Mouse (Mus musculus) intestine, embryonic 15.5 days (tissue): ENCODE measurements around the gene Zfp820. TPM values are rescaled to one million over a fixed set of nuclear protein-coding genes. Genes with fewer than 3 reads are reported as not detected.
"Not testable (repeated sequence)": the region's sequence is repeated elsewhere in the genome, so short reads cannot be mapped to it uniquely, and the experiment has no call there.

Experiments used
- ATAC-seq: fragments of 200-750 bp; cut with Nextera tagmentation; 2 replicates; pipeline ENCODE4 v1.8.0; 2017; ENCODE audit warnings: moderate TSS enrichment, moderate library complexity
- H3K27ac ChIP-seq: fragments of 300-500 bp; sonication (generic); 2 replicates; pipeline ENCODE4 v1.5.1; 2015; ENCODE audit warnings: mild to moderate bottlenecking, inconsistent platforms
- H3K27me3 ChIP-seq: fragments of 300-500 bp; sonication (generic); replicated peaks from 2 replicates; pipeline ENCODE4 v1.6.1; 2015; ENCODE audit warnings: inconsistent platforms
- H3K36me3 ChIP-seq: fragments of 300-500 bp; sonication (generic); 2 replicates; pipeline ENCODE4 v1.6.1; 2015; ENCODE audit warnings: inconsistent platforms
- H3K4me1 ChIP-seq: fragments of 300-500 bp; sonication (generic); replicated peaks from 2 replicates; pipeline ENCODE4 v1.6.1; 2015; ENCODE audit warnings: inconsistent platforms
- H3K4me2 ChIP-seq: fragments of 300-500 bp; sonication (generic); replicated peaks from 2 replicates; pipeline ENCODE4 v1.6.1; 2015; ENCODE audit warnings: mild to moderate bottlenecking, inconsistent platforms
- H3K4me3 ChIP-seq: fragments of 300-500 bp; sonication (generic); replicated peaks from 2 replicates; pipeline ENCODE4 v1.5.1; 2015; ENCODE audit warnings: inconsistent platforms
- H3K9ac ChIP-seq: fragments of 300-500 bp; sonication (generic); 2 replicates; pipeline ENCODE4 v1.6.1; 2015; ENCODE audit warnings: inconsistent platforms
- H3K9me3 ChIP-seq: fragments of 300-500 bp; sonication (generic); 2 replicates; pipeline ENCODE4 v1.6.1; 2016; ENCODE audit warnings: inconsistent platforms
- WGBS: fragments of 180-500 bp; shearing (Covaris S2); methylation state at CpG from one replicate; pipeline ENCODE4 v1.1.7; 2015; 5-methylcytosine and 5-hydroxymethylcytosine counted together
- polyA plus RNA-seq: library from polyadenylated mRNA; unstranded; fragments of >200 nt; fragmentation: Nextera tagmentation; extraction: Ambion mirVana; gene quantifications from 2 replicates; pipeline ENCODE4 v1.2.1, GENCODE M21; 2015

Gene Zfp820
- 5.0 and 7.5 TPM in 2 replicates for polyA plus RNA-seq

GRCm38 (mm10) chr17:21845545-21846321, at the start of gene Zfp820:
Zfp820 (minus strand) TSS chr17:21845772.
- peak within 1 kb of the TSS; percentile 80 for H3K27ac ChIP-seq
- peak; percentile 99 for ATAC-seq
- peak within 1 kb of the TSS; percentile 67 for H3K4me3 ChIP-seq
- no peaks in the 10 kb centered on the region for H3K9me3 ChIP-seq
- peak within 1 kb of the TSS; percentile 74 for H3K9ac ChIP-seq
- H3K36me3 ChIP-seq, result no peaks in the 10 kb centered on the region
- no peaks in the 10 kb centered on the region for H3K4me1 ChIP-seq
- WGBS, result 3% methylated on average over 22 of the region's 22 CpGs
- no peaks in the 10 kb centered on the region for H3K27me3 ChIP-seq
- H3K4me2 ChIP-seq, result peak within 1 kb of the TSS; percentile 58

DNA sequence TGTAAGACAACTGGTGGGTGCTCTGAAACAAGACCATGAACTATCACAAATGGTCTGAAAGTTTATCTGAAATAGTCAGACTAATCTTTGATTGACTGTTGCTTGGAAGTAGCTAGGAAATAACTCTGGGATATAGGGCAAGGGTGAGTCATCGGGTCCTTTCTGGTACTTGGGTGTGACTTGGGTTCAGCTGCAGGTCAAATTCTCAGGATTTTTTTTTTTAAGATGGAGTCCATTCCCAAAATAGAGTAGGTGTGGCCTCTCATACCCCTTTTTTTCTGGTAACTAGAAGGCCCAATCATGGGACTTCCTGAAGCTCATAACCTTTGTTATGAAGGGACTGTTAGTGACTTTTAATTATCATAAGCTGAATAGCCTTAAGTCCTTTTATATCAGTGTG, 25.7 kb upstream of the Zfp820 start:
- 94% methylated on average over 1 of the region's 1 CpGs for WGBS
- H3K36me3 ChIP-seq, result no peaks in the 10 kb centered on the region
- H3K27me3 ChIP-seq, result no peaks in the 10 kb centered on the region

DNA sequence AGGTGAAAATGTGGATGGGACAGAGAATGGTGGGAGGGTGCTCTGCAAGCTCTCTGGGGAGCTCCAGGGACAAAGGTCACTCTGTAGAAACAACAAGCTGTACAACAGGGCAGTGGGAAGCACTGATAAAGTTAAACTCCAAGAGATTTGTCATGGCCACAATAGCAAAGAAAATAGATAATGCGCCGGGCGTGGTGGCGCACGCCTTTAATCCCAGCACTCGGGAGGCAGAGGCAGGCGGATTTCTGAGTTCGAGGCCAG, 680 bp upstream of the Zfp820 start:
- WGBS, result 88% methylated on average over 8 of the region's 8 CpGs
- not testable (repeated sequence) for H3K9ac ChIP-seq, H3K27ac ChIP-seq, H3K4me3 ChIP-seq, H3K4me1 ChIP-seq, H3K9me3 ChIP-seq, H3K4me2 ChIP-seq, H3K36me3 ChIP-seq, H3K27me3 ChIP-seq
- ATAC-seq, result peak; percentile 65

More for the DNA sequence above, 25.7 kb upstream of the Zfp820 start:
- Histone ChIP-seq H3K27ac (no peak overlapping the region), H3K4me2 (no peak overlapping the region), H3K4me3 (no peak overlapping the region), H3K4me1 (no peaks in the 10 kb centered on the region), H3K9me3 (no peaks in the 10 kb centered on the region), H3K9ac (no peak overlapping the region)
- no peak for ATAC-seq

DNA sequence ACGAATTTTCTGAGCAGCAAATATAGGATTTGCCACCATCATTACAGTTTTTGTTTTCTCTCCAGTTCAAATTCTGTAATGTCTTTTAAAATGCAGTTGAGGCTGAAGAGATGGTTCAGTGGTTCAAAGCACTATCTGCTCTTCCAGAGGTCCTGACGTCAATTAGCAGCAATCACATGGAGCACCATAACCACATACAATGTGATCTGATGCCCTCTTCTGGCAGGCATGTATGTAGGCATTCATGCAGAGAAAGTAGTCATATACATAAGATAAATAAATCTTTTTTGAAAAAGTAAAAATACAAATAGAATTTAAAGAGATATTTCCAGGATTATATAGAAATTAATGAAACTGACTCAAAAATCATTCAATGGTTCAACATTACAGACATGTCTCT, 7.1 kb downstream of the Zfp820 start:
- no peak for ATAC-seq
- no peak overlapping the region for H3K27ac ChIP-seq
- H3K9me3 ChIP-seq, result no peaks in the 10 kb centered on the region
- WGBS, result 53% methylated on average over 2 of the region's 2 CpGs
- no peak overlapping the region for H3K4me2 ChIP-seq
- no peaks in the 10 kb centered on the region for H3K36me3 ChIP-seq
- no peak overlapping the region for H3K4me3 ChIP-seq
- no peaks in the 10 kb centered on the region for H3K4me1 ChIP-seq
- no peaks in the 10 kb centered on the region for H3K27me3 ChIP-seq
- H3K9ac ChIP-seq, result no peak overlapping the region

GRCm38 (mm10) chr17:21801373-21801772, 44.2 kb downstream of the Zfp820 start:
- H3K4me2 ChIP-seq, H3K9me3 ChIP-seq, H3K4me3 ChIP-seq, H3K9ac ChIP-seq, ATAC-seq, H3K27ac ChIP-seq, H3K4me1 ChIP-seq, H3K27me3 ChIP-seq, H3K36me3 ChIP-seq: not testable (repeated sequence)
- WGBS, result 43% methylated on average over 19 of the region's 19 CpGs

- WGBS, result 84% methylated on average over 4 of the region's 4 CpGs
- ATAC-seq, result no peak
- no peaks in the 10 kb centered on the region for H3K9me3 ChIP-seq
These were observed 53.3 kb downstream of the Zfp820 start for GRCm38 (mm10) chr17:21792256-21792655.

DNA sequence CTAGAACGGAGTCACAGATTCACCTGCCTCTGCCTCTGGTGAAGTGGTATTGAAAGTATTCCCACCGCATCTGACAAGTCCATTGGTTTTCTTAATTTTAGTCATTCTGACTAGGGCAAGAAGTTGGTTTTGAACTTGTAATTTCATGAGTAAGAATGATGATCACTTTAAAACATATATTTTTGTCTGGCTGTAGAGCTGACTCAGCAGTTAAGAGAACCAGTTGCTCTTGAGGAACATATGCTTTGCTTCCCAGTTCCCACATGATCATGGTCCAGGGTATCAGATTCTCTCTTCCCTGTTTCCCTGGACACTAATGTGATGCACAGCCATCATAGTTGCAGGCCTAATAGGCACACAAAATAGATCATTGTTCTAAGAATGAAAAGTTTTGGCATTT, 75.2 kb downstream of the Zfp820 start:
- H3K4me1 ChIP-seq, result no peaks in the 10 kb centered on the region
- no peaks in the 10 kb centered on the region for H3K9me3 ChIP-seq
- WGBS, result 85% methylated on average over 2 of the region's 2 CpGs
- H3K9ac ChIP-seq, result no peak overlapping the region
- no peaks in the 10 kb centered on the region for H3K27me3 ChIP-seq
- H3K4me3 ChIP-seq, result no peak overlapping the region
- H3K4me2 ChIP-seq, result no peak overlapping the region
- no peaks in the 10 kb centered on the region for H3K36me3 ChIP-seq
- H3K27ac ChIP-seq, result no peak overlapping the region
- ATAC-seq, result no peak

More at GRCm38 (mm10) chr17:21792256-21792655, 53.3 kb downstream of the Zfp820 start:
- Histone ChIP-seq H3K4me3 (no peak overlapping the region), H3K9ac (no peak overlapping the region), H3K27ac (no peak overlapping the region), H3K4me1 (no peaks in the 10 kb centered on the region), H3K36me3 (no peaks in the 10 kb centered on the region), H3K4me2 (no peak overlapping the region), H3K27me3 (no peaks in the 10 kb centered on the region)

Other genes with a start within 250 kb of the Zfp820 start
- gene Zfp983, start 195.1 kb downstream of the Zfp820 start, polyA plus RNA-seq, result 3.7 and 4.1 TPM in 2 replicates
- gene Gm10226, start 153.9 kb downstream of the Zfp820 start, polyA plus RNA-seq, result 6.3 and 8.4 TPM in 2 replicates
- 7.7 and 8.6 TPM in 2 replicates for gene Zfp760, start 138.0 kb downstream of the Zfp820 start, polyA plus RNA-seq
- gene Zfp229, start 115.0 kb downstream of the Zfp820 start, polyA plus RNA-seq, result 4.3 and 4.6 TPM in 2 replicates
- 8.8 and 9.5 TPM in 2 replicates for gene Zfp995, start 64.2 kb upstream of the Zfp820 start, polyA plus RNA-seq
- gene Zfp942, start 116.7 kb upstream of the Zfp820 start, polyA plus RNA-seq, result 20.8 and 22.9 TPM in 2 replicates
- gene Zfp943, start 116.8 kb upstream of the Zfp820 start, polyA plus RNA-seq, result 14.4 and 16.8 TPM in 2 replicates